Mouse (Mus musculus): ENCODE results near the gene Neurl1a.

DNA sequence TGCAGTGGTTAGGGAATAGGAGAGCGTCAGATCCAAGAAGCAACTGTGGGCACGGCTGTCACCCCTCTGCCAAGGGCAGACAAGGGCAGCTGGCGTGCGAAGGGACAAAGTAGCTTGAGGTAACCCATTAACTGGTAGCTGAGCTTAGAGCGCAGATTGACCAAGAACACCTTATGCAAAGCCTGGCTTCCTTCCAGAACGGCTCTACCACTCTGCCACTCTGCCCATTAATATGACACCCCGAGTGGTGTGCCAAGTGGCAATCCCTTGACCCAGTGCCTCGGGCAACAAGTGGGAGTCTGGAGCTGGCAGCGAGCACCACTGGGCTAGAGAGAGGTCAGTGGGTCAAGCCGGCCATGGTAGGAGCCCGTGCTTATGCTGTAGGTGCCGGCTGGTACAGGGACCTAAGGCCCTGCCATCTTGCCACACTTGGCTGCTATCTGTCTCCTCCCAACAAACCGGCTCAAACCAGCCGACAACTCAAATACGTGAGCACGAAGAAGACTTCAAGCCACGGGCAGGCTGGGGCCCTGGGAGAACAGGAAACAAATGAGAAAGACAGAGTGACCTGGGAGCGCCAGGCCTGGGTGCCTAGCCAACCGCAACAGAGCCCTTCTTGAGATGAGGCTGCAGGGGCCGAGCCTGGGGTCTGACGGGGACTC lies 123.7 kb downstream of the Neurl1a start:
- TF ChIP-seq CTCF (IDR thresholded peaks at IDR 0.05 in 2 of 3, conservative IDR thresholded peaks at IDR 0.05 in 1 of 3; ENCODE audit: control insufficient read depth in 1 of 3, insufficient read depth in 1 of 3, low read depth in 2 of 3, low read length in 3 of 3, poor library complexity in 1 of 3, severe bottlenecking in 1 of 3) (no peak), EP300 (IDR thresholded peaks at IDR 0.05; ENCODE audit: low read depth in 1 of 2, low read length in 2 of 2) (no peak), POLR2A (IDR thresholded peaks at IDR 0.05; ENCODE audit: control insufficient read depth in 1 of 2, insufficient read depth in 1 of 2, low read depth in 1 of 2, low read length in 2 of 2, poor library complexity in 1 of 2) (no peak), NRF1 (IDR thresholded peaks at IDR 0.05; ENCODE audit: insufficient read depth, low read depth, low read length, poor library complexity, severe bottlenecking) (no peak), BHLHE40 (IDR thresholded peaks at IDR 0.05; ENCODE audit: borderline replicate concordance, low read depth, low read length) (no peak), POLR2AphosphoS5 (IDR thresholded peaks at IDR 0.05; ENCODE audit: borderline replicate concordance, low read depth, low read length) (no peak), MAX (IDR thresholded peaks at IDR 0.05; ENCODE audit: low read length) (no peak), MXI1 (IDR thresholded peaks at IDR 0.05; ENCODE audit: low read depth, low read length) (no peak), ZC3H11A (IDR thresholded peaks at IDR 0.05; ENCODE audit: low read depth, low read length) (no peak), POLR2AphosphoS2 (IDR thresholded peaks at IDR 0.05; ENCODE audit: low read length) (no peak), GABPA (IDR thresholded peaks at IDR 0.05; ENCODE audit: low read depth, low read length) (no peak)

Data from MEL (cell line).